Mouse (Mus musculus): Measurements from ENCODE around the gene Btbd9. TPM values are rescaled to one million over a fixed set of nuclear protein-coding genes. Genes with fewer than 3 reads are reported as not detected.

Btbd9 gene
- polyA plus RNA-seq, 1 experiment: 32.7 TPM

DNA sequence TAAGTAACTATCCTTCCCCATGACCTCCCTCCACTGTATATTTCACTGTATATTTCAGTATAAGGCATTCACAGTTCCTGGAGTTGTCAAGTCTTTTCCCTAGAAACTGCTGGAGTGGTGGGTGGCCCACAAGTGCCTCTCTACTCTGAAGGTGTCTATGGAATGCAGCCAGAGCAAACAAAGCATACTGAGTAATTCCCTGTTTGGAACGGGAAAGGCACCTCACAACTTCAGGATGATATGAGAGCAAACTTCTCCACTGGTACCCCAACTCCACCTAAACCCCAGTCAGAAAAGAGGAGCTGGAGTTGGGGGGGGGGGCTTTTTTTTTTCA lies 25.5 kb downstream of the Btbd9 start:
- WGBS: 50% methylated on average over 1 of the region's 1 CpGs
- no peak overlapping the region for H3K27ac ChIP-seq (ENCODE audit: insufficient read depth, low read length)

DNA sequence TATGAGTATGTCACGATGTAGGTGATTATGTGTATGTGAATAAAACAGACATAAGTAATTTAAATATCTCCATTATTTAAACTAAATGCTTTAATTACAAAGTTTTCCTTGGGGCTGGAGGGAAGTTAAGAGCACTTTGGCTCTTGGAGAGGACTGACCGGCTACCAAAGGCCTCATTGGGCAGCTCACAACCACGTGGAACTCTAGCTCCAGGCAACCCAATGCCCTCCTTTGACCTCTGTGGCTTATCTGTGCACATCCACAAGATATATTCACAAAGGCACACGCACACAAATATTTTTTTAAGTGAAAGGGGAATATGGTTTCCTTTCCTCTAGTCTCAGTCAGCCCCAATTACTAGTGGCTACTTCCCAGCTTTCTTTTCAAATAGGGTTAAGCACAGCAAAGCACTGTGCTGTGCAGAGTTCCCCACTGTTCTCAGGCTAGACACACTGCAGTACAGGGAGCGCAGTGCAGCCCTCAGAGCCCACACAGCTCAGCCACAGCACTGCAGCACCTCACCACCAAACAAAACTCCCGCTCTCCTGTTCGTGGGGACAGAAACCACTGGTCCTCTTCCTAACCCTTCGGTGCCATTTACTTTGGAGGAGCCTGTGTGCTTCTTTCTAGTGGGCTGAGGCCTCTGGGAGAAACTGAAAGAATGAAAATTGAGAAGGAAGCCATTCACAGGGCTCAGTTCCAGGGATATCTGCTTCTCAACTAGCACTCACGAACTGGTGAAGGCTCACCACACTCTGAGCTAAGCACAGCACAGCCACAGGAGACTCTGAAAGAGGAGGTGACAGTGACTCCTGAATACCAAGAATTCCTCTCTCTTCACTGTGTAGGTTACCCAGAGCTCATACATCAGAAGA lies 26.2 kb downstream of the Btbd9 start:
- 76% methylated on average over 9 of the region's 9 CpGs for WGBS

More for the DNA sequence above, 25.5 kb downstream of the Btbd9 start:
- Histone ChIP-seq H3K4me1 (ENCODE audit: control insufficient read depth, insufficient read depth, low read length) (no peaks in the 10 kb centered on the region), H3K4me3 (replicated peaks; ENCODE audit: insufficient read depth, low read depth, low read length) (no peak overlapping the region), H3K27me3 (ENCODE audit: control insufficient read depth, insufficient read depth, low read length) (no peaks in the 10 kb centered on the region)
- DNase-seq: no peak
- TF ChIP-seq POLR2A (IDR thresholded peaks at IDR 0.05; ENCODE audit: borderline replicate concordance, insufficient read depth, low read length) (no peak), CTCF (IDR thresholded peaks at IDR 0.05; ENCODE audit: borderline replicate concordance, insufficient read depth, low read depth, low read length) (no peak)

DNA sequence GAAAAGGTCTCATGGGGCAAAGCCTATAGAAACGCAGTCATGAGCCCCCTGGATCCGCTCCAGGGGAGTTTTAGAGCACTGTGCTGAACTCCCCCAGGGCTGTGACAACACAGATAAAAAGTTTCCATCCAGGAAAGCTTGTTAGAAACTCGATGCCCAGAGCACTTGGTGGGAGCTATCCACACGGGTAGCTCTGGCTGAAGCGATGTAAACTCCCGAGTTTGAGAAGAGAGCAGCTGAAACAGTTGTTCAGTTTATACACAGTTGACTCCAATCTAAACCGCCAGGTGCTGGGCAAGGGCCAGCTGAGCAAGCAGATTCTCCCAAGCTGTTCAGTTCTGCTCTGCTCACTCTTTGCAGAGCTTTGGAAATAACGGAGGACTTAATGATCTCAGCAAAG lies 37.2 kb downstream of the Btbd9 start:
- TF ChIP-seq CTCF (IDR thresholded peaks at IDR 0.05; ENCODE audit: borderline replicate concordance, insufficient read depth, low read depth, low read length) (no peak), POLR2A (IDR thresholded peaks at IDR 0.05; ENCODE audit: borderline replicate concordance, insufficient read depth, low read length) (no peak)
- peak; percentile 62 to 74 for DNase-seq
- Histone ChIP-seq H3K27me3 (ENCODE audit: control insufficient read depth, insufficient read depth, low read length) (no peaks in the 10 kb centered on the region; the same call in 1 of the 2 replicates), H3K4me1 (ENCODE audit: control insufficient read depth, insufficient read depth, low read length) (peaks cover 9% of the 10 kb centered on the region), H3K27ac (ENCODE audit: insufficient read depth, low read length) (no peak overlapping the region), H3K4me3 (replicated peaks; ENCODE audit: insufficient read depth, low read depth, low read length) (no peak overlapping the region)
- WGBS: 12% methylated on average over 8 of the region's 8 CpGs

More for the DNA sequence above, 26.2 kb downstream of the Btbd9 start:
- TF ChIP-seq POLR2A (IDR thresholded peaks at IDR 0.05; ENCODE audit: borderline replicate concordance, insufficient read depth, low read length) (no peak), CTCF (IDR thresholded peaks at IDR 0.05; ENCODE audit: borderline replicate concordance, insufficient read depth, low read depth, low read length) (no peak)
- Histone ChIP-seq H3K27ac (ENCODE audit: insufficient read depth, low read length) (no peak overlapping the region), H3K4me1 (ENCODE audit: control insufficient read depth, insufficient read depth, low read length) (no peaks in the 10 kb centered on the region), H3K4me3 (replicated peaks; ENCODE audit: insufficient read depth, low read depth, low read length) (no peak overlapping the region), H3K27me3 (ENCODE audit: control insufficient read depth, insufficient read depth, low read length) (no peaks in the 10 kb centered on the region)
- no peak for DNase-seq

DNA sequence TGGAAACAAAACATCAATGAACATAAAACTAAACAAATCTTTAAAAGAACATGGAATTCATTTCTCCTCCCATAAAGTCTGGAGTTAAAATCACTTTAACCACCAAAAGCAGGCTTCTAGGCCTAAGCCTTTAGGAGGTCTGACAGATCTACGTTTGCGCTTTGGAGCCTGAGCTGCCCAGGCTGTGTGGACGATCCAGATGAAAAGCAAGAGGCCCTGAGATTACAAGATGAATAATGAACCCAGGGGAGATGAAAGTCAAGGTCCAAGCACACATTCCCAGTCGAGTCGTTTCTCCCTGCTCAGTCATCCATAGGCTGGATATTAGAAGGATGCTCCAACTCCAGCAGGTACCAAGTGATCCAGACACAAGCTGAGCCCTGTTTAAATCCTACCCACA lies 39.6 kb downstream of the Btbd9 start:
- no peak overlapping the region for H3K4me3 ChIP-seq (replicated peaks; ENCODE audit: insufficient read depth, low read depth, low read length)
- H3K4me1 ChIP-seq (ENCODE audit: control insufficient read depth, insufficient read depth, low read length): peaks cover 9% of the 10 kb centered on the region
- no peak for TF ChIP-seq POLR2A (IDR thresholded peaks at IDR 0.05; ENCODE audit: borderline replicate concordance, insufficient read depth, low read length)
- no peak overlapping the region for H3K27ac ChIP-seq (ENCODE audit: insufficient read depth, low read length)
- no peaks in the 10 kb centered on the region; the same call in 1 of the 2 replicates for H3K27me3 ChIP-seq (ENCODE audit: control insufficient read depth, insufficient read depth, low read length)
- DNase-seq: no peak
- 61% methylated on average over 5 of the region's 5 CpGs for WGBS

DNA sequence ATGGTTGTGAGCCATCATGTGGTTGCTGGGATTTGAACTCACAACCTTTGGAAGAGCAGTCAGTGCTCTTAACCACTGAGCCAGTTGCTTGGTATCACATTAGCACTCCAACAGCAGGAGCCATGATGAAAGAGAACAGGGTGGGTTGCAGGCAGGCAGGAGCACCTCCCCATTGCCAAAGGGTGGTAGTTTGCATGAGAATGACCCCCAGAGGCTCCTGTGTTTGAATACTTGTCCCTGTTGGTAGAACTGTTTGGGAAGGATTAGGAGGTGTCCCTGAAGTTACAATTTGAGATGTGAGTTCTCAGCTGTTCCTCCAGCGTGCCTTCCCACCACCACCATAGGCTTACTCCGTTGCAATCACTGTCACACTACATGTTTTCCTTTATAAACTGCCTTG lies 43.2 kb downstream of the Btbd9 start:
- no peak overlapping the region for H3K27ac ChIP-seq (ENCODE audit: insufficient read depth, low read length)
- no peaks in the 10 kb centered on the region; the same call in 1 of the 2 replicates for H3K27me3 ChIP-seq (ENCODE audit: control insufficient read depth, insufficient read depth, low read length)
- WGBS: 94% methylated on average over 2 of the region's 2 CpGs
- no peak overlapping the region for H3K4me3 ChIP-seq (replicated peaks; ENCODE audit: insufficient read depth, low read depth, low read length)
- DNase-seq: no peak
- H3K4me1 ChIP-seq (ENCODE audit: control insufficient read depth, insufficient read depth, low read length): no peaks in the 10 kb centered on the region
- TF ChIP-seq POLR2A (IDR thresholded peaks at IDR 0.05; ENCODE audit: borderline replicate concordance, insufficient read depth, low read length) (no peak), CTCF (IDR thresholded peaks at IDR 0.05; ENCODE audit: borderline replicate concordance, insufficient read depth, low read depth, low read length) (no peak)

DNA sequence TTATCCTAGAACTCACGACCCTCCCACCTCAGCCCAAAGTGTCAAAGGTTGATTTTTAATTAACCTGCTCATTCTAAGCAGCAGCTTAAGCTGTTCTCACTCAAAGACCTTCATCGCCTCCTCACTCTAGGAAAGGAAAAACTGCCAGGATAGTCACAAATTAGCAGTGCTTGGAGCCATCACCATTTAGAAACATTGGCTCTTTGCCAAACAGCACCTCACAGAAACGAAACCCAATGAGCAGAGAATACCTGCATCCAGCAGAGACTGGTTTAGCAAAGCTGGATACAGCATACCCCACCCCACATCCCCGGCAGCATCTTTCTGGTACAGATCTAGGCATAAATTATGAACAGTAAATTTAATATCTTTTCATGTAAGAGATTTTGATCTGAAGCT lies 45.7 kb downstream of the Btbd9 start:
- Histone ChIP-seq H3K4me3 (replicated peaks; ENCODE audit: insufficient read depth, low read depth, low read length) (no peak overlapping the region), H3K4me1 (ENCODE audit: control insufficient read depth, insufficient read depth, low read length) (peaks cover 7% of the 10 kb centered on the region; the same call in 1 of the 2 replicates), H3K27ac (ENCODE audit: insufficient read depth, low read length) (no peak overlapping the region), H3K27me3 (ENCODE audit: control insufficient read depth, insufficient read depth, low read length) (no peaks in the 10 kb centered on the region; the same call in 1 of the 2 replicates)
- WGBS: 57% methylated on average over 4 of the region's 4 CpGs
- no peak for TF ChIP-seq CTCF (IDR thresholded peaks at IDR 0.05; ENCODE audit: borderline replicate concordance, insufficient read depth, low read depth, low read length)
- TF ChIP-seq POLR2A (IDR thresholded peaks at IDR 0.05; ENCODE audit: borderline replicate concordance, insufficient read depth, low read length): no peak
- no peak for DNase-seq

DNA sequence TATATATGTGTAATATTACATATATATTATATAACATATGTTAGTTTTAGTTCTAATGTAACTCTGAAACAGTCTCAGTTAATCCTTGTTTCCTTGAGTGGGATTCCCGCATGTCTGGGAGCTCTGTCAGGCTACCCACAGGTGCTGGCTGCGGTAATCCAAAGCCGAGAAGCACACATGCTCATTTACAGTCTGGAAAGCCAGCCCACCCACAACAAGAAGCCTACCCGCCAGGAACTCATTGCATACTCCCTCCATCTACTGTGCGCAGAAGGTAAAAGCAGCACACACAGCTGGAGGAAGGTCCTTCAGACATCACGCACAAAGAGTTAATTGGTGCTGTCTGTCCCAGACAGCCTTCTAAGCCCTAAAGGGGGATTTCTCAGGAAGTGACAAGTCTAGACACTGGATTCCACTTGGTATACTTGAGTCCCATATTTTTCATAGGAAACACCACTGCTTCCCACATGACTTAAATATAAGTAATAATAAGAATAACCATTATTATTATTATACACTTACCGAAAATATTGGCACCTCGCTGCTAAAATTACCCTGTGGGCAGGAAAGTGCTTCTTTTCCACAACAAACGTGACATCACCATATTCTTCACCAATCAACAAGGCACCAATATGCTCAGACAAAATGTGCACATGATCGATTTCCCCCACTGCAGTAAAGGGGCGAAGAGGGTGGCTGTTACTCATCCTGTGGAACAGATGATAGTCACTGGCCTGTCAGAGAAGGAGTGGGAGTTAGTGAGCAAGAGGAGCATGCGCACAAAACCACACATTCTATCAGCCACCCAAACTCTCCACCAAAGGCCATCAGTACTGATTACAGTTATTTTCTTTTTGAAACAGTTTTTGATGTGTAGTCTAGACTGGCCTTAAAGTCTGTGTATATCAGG lies 46.4 kb downstream of the Btbd9 start:
- no peak for TF ChIP-seq POLR2A (IDR thresholded peaks at IDR 0.05; ENCODE audit: borderline replicate concordance, insufficient read depth, low read length)
- TF ChIP-seq CTCF (IDR thresholded peaks at IDR 0.05; ENCODE audit: borderline replicate concordance, insufficient read depth, low read depth, low read length): no peak
- WGBS: 89% methylated on average over 12 of the region's 12 CpGs
- Histone ChIP-seq H3K4me3 (replicated peaks; ENCODE audit: insufficient read depth, low read depth, low read length) (no peak overlapping the region), H3K4me1 (ENCODE audit: control insufficient read depth, insufficient read depth, low read length) (peaks cover 10% of the 10 kb centered on the region; the same call in 1 of the 2 replicates), H3K27me3 (ENCODE audit: control insufficient read depth, insufficient read depth, low read length) (no peaks in the 10 kb centered on the region; the same call in 1 of the 2 replicates), H3K27ac (ENCODE audit: insufficient read depth, low read length) (no peak overlapping the region)
- DNase-seq: no peak
